Mouse (Mus musculus): Measurements from ENCODE around the gene Myh6. TPM values are rescaled to one million over a fixed set of nuclear protein-coding genes. Genes with fewer than 3 reads are reported as not detected.

Myh6 gene
- polyA plus RNA-seq, 2 experiments: 2.1 to 7.3 TPM

- WGBS: 67% methylated on average over 5 of the region's 5 CpGs
- Histone ChIP-seq H3K9me3 (ENCODE audit: control insufficient read depth, low read length) (no peaks in the 10 kb centered on the region), H3K27ac (replicated peaks; ENCODE audit: low read depth, low read length) (no peak overlapping the region), H3K4me1 (ENCODE audit: control insufficient read depth, insufficient read depth, low read length) (peaks cover 22% of the 10 kb centered on the region), H3K27me3 (ENCODE audit: control insufficient read depth, insufficient read depth, low read length) (no peaks in the 10 kb centered on the region), H3K4me2 (replicated peaks; ENCODE audit: low read depth, low read length, severe bottlenecking) (no peak overlapping the region), H3K9ac (ENCODE audit: low read depth, low read length, severe bottlenecking) (no peak overlapping the region), H3K4me3 (replicated peaks; ENCODE audit: low read length) (no peak overlapping the region), H3K36me3 (ENCODE audit: control insufficient read depth, insufficient read depth, low read length) (no peaks in the 10 kb centered on the region)
- DNase-seq (ENCODE audit: low spot score) (no peak), ATAC-seq (ENCODE audit: low FRiP score, low read depth) (no peak)
- TF ChIP-seq POLR2A (IDR thresholded peaks at IDR 0.05; ENCODE audit: borderline replicate concordance, extremely low read depth, insufficient read depth, insufficient read length): no peak
Measured at GRCm38 (mm10) chr14:54929801-54930200, 36.9 kb downstream of the Myh6 start.

DNA sequence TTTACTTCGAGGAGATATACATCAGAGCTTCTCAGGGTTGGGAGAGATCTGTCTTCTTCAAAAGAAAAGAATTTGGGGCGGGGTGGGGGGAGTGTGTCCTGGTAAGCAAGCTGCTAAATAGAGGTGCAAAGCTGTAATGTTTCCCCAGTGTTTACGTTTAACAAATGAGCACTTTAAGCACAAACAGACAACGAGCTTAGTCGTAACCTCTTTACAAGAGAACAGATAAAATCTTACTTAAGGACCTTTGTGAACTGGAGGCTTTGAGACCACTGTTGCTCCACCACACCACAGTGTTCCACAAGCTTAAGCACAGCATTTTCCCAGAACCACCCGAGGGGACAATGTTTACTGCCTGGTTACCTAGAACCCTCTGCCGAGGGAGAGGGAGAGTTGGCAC lies 39.4 kb downstream of the Myh6 start:
- TF ChIP-seq POLR2A (IDR thresholded peaks at IDR 0.05; ENCODE audit: borderline replicate concordance, extremely low read depth, insufficient read depth, insufficient read length): no peak

GRCm38 (mm10) chr14:54926401-54927158 lies 40.1 kb downstream of the Myh6 start:
- Histone ChIP-seq H3K9ac (ENCODE audit: low read depth, low read length, severe bottlenecking) (peak overlapping the region; percentile 95), H3K9me3 (ENCODE audit: control insufficient read depth, low read length) (peaks cover under 1% of the 10 kb centered on the region; the same call in 1 of the 2 replicates), H3K4me2 (replicated peaks; ENCODE audit: low read depth, low read length, severe bottlenecking) (peak overlapping the region; percentile 96), H3K4me1 (ENCODE audit: control insufficient read depth, insufficient read depth, low read length) (peaks cover 26% of the 10 kb centered on the region), H3K4me3 (replicated peaks; ENCODE audit: low read length) (peak overlapping the region; percentile 65), H3K27me3 (ENCODE audit: control insufficient read depth, insufficient read depth, low read length) (no peaks in the 10 kb centered on the region), H3K27ac (replicated peaks; ENCODE audit: low read depth, low read length) (peak overlapping the region; percentile 100), H3K36me3 (ENCODE audit: control insufficient read depth, insufficient read depth, low read length) (peaks cover 10% of the 10 kb centered on the region)
- WGBS: 2% methylated on average over 31 of the region's 58 CpGs
- TF ChIP-seq POLR2A (IDR thresholded peaks at IDR 0.05; ENCODE audit: borderline replicate concordance, extremely low read depth, insufficient read depth, insufficient read length): peak; percentile 54; the same call in 1 of the 2 replicates
- DNase-seq (ENCODE audit: low spot score) (peak; percentile 89), ATAC-seq (ENCODE audit: low FRiP score, low read depth) (peak; percentile 84)

More for the DNA sequence above, 39.4 kb downstream of the Myh6 start:
- H3K4me1 ChIP-seq (ENCODE audit: control insufficient read depth, insufficient read depth, low read length): peaks cover 26% of the 10 kb centered on the region
- peak overlapping the region; percentile 65 for H3K4me3 ChIP-seq (replicated peaks; ENCODE audit: low read length)
- peak overlapping the region; percentile 100 for H3K27ac ChIP-seq (replicated peaks; ENCODE audit: low read depth, low read length)
- peak overlapping the region; percentile 96 for H3K4me2 ChIP-seq (replicated peaks; ENCODE audit: low read depth, low read length, severe bottlenecking)
- ATAC-seq (ENCODE audit: low FRiP score, low read depth) (no peak), DNase-seq (ENCODE audit: low spot score) (no peak)
- no peaks in the 10 kb centered on the region for H3K9me3 ChIP-seq (ENCODE audit: control insufficient read depth, low read length)
- H3K27me3 ChIP-seq (ENCODE audit: control insufficient read depth, insufficient read depth, low read length): no peaks in the 10 kb centered on the region
- WGBS: 6% methylated on average over 7 of the region's 7 CpGs
- H3K36me3 ChIP-seq (ENCODE audit: control insufficient read depth, insufficient read depth, low read length): peaks cover 3% of the 10 kb centered on the region
- H3K9ac ChIP-seq (ENCODE audit: low read depth, low read length, severe bottlenecking): peak overlapping the region; percentile 95

- peaks cover 6% of the 10 kb centered on the region for H3K9me3 ChIP-seq (ENCODE audit: control insufficient read depth, low read length)
- 2% methylated on average over 40 of the region's 57 CpGs for WGBS
- peaks cover 19% of the 10 kb centered on the region for H3K36me3 ChIP-seq (ENCODE audit: control insufficient read depth, insufficient read depth, low read length)
- peak within 1 kb of the TSS; percentile 65 for H3K4me3 ChIP-seq (replicated peaks; ENCODE audit: low read length)
- peak within 1 kb of the TSS; percentile 100 for H3K27ac ChIP-seq (replicated peaks; ENCODE audit: low read depth, low read length)
- DNase-seq (ENCODE audit: low spot score) (peak; percentile 68), ATAC-seq (ENCODE audit: low FRiP score, low read depth) (peak; percentile 49)
- no peaks in the 10 kb centered on the region for H3K27me3 ChIP-seq (ENCODE audit: control insufficient read depth, insufficient read depth, low read length)
- no peak for TF ChIP-seq POLR2A (IDR thresholded peaks at IDR 0.05; ENCODE audit: borderline replicate concordance, extremely low read depth, insufficient read depth, insufficient read length)
- peak within 1 kb of the TSS; percentile 95 for H3K9ac ChIP-seq (ENCODE audit: low read depth, low read length, severe bottlenecking)
- peaks cover 26% of the 10 kb centered on the region for H3K4me1 ChIP-seq (ENCODE audit: control insufficient read depth, insufficient read depth, low read length)
- H3K4me2 ChIP-seq (replicated peaks; ENCODE audit: low read depth, low read length, severe bottlenecking): peak within 1 kb of the TSS; percentile 96
Measured at GRCm38 (mm10) chr14:54925349-54926342, 41.1 kb downstream of the Myh6 start, which contains the start of gene Efs. Efs (minus strand) TSS chr14:54926126.
